Mouse (Mus musculus): ENCODE data around the gene Tcirg1. TPM values are rescaled to one million over a fixed set of nuclear protein-coding genes. Genes with fewer than 3 reads are reported as not detected.

Gene Tcirg1
- total and polyA plus RNA-seq, 2 experiments from 2014 or later = 14.1 to 37.5 TPM

GRCm38 (mm10) chr19:3890181-3890580 lies 16.8 kb downstream of the Tcirg1 start:
- H3K27ac ChIP-seq (ENCODE audit: low read depth, low read length) = no peak overlapping the region
- WGBS = 87% methylated on average over 8 of the region's 8 CpGs
- peak; percentile 59 for TF ChIP-seq CTCF (IDR thresholded peaks at IDR 0.05)
- no peaks in the 10 kb centered on the region for H3K27me3 ChIP-seq (ENCODE audit: insufficient read depth, low read length)
- no peak for ATAC-seq (ENCODE audit: low FRiP score)
- H3K4me1 ChIP-seq (ENCODE audit: insufficient read depth, low read length) = no peaks in the 10 kb centered on the region
- H3K9me3 ChIP-seq (ENCODE audit: low read length) = no peaks in the 10 kb centered on the region
- H3K9ac ChIP-seq (replicated peaks; ENCODE audit: low read length, poor library complexity, severe bottlenecking) = no peak overlapping the region
- no peak overlapping the region for H3K4me2 ChIP-seq (ENCODE audit: low read depth, low read length, poor library complexity, severe bottlenecking)
- peaks cover 63% of the 10 kb centered on the region for H3K36me3 ChIP-seq (ENCODE audit: insufficient read depth, low read length)
- H3K4me3 ChIP-seq (ENCODE audit: low read depth, low read length) = no peak overlapping the region
- peak; percentile 22 for DNase-seq (ENCODE audit: low spot score)

DNA sequence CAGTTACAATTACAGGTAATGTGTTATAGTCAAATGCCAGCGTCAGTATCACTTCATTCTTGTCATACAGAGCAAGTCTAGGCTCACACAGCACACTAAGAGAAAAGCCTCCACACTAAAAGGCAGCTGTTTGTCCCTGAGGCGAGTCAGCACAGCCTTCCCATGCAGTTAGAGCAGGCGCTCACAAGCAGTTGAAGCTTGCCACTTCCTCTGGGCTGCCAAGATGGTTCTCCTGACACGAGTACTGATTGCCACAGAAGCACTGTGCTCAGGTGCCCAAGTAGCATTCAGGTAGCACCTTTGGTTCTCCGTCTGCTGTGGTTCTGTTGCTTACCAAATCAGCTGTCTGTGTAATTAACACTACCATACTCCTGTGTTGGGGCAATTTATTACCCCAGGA lies 17.8 kb downstream of the Tcirg1 start:
- WGBS = 91% methylated on average over 5 of the region's 5 CpGs

DNA sequence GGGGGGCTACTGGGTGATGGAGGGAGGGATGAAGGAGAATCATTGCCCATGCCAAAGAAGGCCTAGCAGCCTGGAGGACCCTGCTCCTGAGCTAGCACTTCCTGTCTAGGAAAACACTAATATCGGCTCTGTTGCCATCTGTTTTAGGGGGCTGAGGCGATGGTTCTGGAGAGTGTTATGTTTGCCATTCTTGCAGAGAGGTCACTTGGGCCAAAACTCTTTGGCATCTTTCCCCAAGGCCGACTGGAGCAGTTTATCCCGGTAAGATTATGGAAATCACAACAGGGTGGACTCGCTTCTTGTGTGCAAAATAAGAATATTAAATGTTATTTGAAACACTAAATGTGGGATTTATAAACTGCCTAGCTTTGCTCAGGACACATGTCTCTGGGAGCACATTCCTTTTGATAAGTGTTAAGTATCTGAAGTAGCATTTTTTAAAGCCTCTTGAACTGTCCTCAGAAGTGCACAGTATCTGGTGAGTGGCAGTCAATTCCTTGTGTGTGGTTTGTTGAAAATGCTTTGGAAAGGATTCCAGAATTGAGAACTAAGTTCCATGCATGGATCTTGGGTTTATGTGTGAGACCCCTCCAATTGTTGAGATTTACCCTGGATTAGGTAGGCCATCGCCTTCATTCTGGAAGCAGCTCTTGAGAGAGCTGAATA lies 22.5 kb downstream of the Tcirg1 start:
- H3K27me3 ChIP-seq (ENCODE audit: insufficient read depth, low read length) = no peaks in the 10 kb centered on the region
- H3K4me1 ChIP-seq (ENCODE audit: insufficient read depth, low read length) = 0 out of 2 replicates have a peak, but pooled peaks cover 3% of the 10 kb centered on the region
- ATAC-seq (ENCODE audit: low FRiP score) (no peak), DNase-seq (ENCODE audit: low spot score) (no peak)
- no peak overlapping the region for H3K27ac ChIP-seq (ENCODE audit: low read depth, low read length)
- H3K36me3 ChIP-seq (ENCODE audit: insufficient read depth, low read length) = peaks cover 28% of the 10 kb centered on the region
- H3K9ac ChIP-seq (replicated peaks; ENCODE audit: low read length, poor library complexity, severe bottlenecking) = no peak overlapping the region
- no peak overlapping the region for H3K4me2 ChIP-seq (ENCODE audit: low read depth, low read length, poor library complexity, severe bottlenecking)
- no peaks in the 10 kb centered on the region for H3K9me3 ChIP-seq (ENCODE audit: low read length)
- no peak for TF ChIP-seq CTCF (IDR thresholded peaks at IDR 0.05)
- 76% methylated on average over 6 of the region's 6 CpGs for WGBS
- no peak overlapping the region for H3K4me3 ChIP-seq (ENCODE audit: low read depth, low read length)

More for the DNA sequence above, 17.8 kb downstream of the Tcirg1 start:
- Histone ChIP-seq H3K27ac (ENCODE audit: low read depth, low read length) (no peak overlapping the region), H3K4me3 (ENCODE audit: low read depth, low read length) (no peak overlapping the region), H3K9ac (replicated peaks; ENCODE audit: low read length, poor library complexity, severe bottlenecking) (no peak overlapping the region), H3K36me3 (ENCODE audit: insufficient read depth, low read length) (peaks cover 61% of the 10 kb centered on the region), H3K9me3 (ENCODE audit: low read length) (no peaks in the 10 kb centered on the region), H3K4me1 (ENCODE audit: insufficient read depth, low read length) (no peaks in the 10 kb centered on the region), H3K27me3 (ENCODE audit: insufficient read depth, low read length) (no peaks in the 10 kb centered on the region), H3K4me2 (ENCODE audit: low read depth, low read length, poor library complexity, severe bottlenecking) (no peak overlapping the region)
- ATAC-seq (ENCODE audit: low FRiP score) (no peak), DNase-seq (ENCODE audit: low spot score) (no peak)
- TF ChIP-seq CTCF (IDR thresholded peaks at IDR 0.05) = no peak

- Histone ChIP-seq H3K4me3 (ENCODE audit: low read depth, low read length) (no peak overlapping the region), H3K4me1 (ENCODE audit: insufficient read depth, low read length) (0 out of 2 replicates have a peak, but pooled peaks cover 3% of the 10 kb centered on the region), H3K36me3 (ENCODE audit: insufficient read depth, low read length) (peaks cover 24% of the 10 kb centered on the region), H3K27ac (ENCODE audit: low read depth, low read length) (no peak overlapping the region), H3K27me3 (ENCODE audit: insufficient read depth, low read length) (no peaks in the 10 kb centered on the region), H3K9ac (replicated peaks; ENCODE audit: low read length, poor library complexity, severe bottlenecking) (no peak overlapping the region), H3K9me3 (ENCODE audit: low read length) (no peaks in the 10 kb centered on the region), H3K4me2 (ENCODE audit: low read depth, low read length, poor library complexity, severe bottlenecking) (no peak overlapping the region)
- ATAC-seq (ENCODE audit: low FRiP score) = no peak
- WGBS = 61% methylated on average over 4 of the region's 4 CpGs
- no peak for DNase-seq (ENCODE audit: low spot score)
- no peak for TF ChIP-seq CTCF (IDR thresholded peaks at IDR 0.05)
Observed at GRCm38 (mm10) chr19:3882214-3882613, 24.7 kb downstream of the Tcirg1 start.

GRCm38 (mm10) chr19:3880054-3880848 lies 26.7 kb downstream of the Tcirg1 start:
- Histone ChIP-seq H3K9me3 (ENCODE audit: low read length) (no peaks in the 10 kb centered on the region), H3K36me3 (ENCODE audit: insufficient read depth, low read length) (peaks cover 17% of the 10 kb centered on the region; the same call in 1 of the 2 replicates), H3K4me3 (ENCODE audit: low read depth, low read length) (no peak overlapping the region), H3K4me2 (ENCODE audit: low read depth, low read length, poor library complexity, severe bottlenecking) (no peak overlapping the region), H3K27ac (ENCODE audit: low read depth, low read length) (no peak overlapping the region), H3K4me1 (ENCODE audit: insufficient read depth, low read length) (0 out of 2 replicates have a peak, but pooled peaks cover 3% of the 10 kb centered on the region), H3K9ac (replicated peaks; ENCODE audit: low read length, poor library complexity, severe bottlenecking) (no peak overlapping the region), H3K27me3 (ENCODE audit: insufficient read depth, low read length) (no peaks in the 10 kb centered on the region)
- no peak for ATAC-seq (ENCODE audit: low FRiP score)
- TF ChIP-seq CTCF (IDR thresholded peaks at IDR 0.05) = no peak
- WGBS = 97% methylated on average over 6 of the region's 6 CpGs
- DNase-seq (ENCODE audit: low spot score) = no peak

DNA sequence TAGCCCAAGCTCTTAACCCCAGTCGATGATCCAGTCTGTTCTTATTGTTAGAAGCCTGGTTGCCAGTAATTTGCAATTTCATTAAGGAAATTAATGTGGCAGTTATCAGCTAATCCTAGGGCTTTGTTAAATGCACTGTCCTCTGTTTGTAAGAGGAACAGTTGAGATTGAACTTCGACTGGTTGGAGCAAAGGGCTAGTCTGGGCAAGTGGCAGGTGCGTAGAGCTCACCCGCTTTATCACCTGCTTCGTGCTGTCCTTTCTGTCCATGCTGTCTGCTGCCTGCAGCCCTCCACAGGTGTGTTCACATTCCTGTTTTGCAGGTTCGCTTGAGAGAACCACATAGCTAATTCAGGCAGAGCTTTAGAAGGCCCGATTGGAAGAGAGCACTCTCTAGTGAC lies 31.9 kb downstream of the Tcirg1 start:
- ATAC-seq (ENCODE audit: low FRiP score) = no peak
- TF ChIP-seq CTCF (IDR thresholded peaks at IDR 0.05) = no peak
- Histone ChIP-seq H3K9ac (replicated peaks; ENCODE audit: low read length, poor library complexity, severe bottlenecking) (no peak overlapping the region), H3K27me3 (ENCODE audit: insufficient read depth, low read length) (no peaks in the 10 kb centered on the region), H3K4me3 (ENCODE audit: low read depth, low read length) (no peak overlapping the region), H3K36me3 (ENCODE audit: insufficient read depth, low read length) (peaks cover 10% of the 10 kb centered on the region; the same call in 1 of the 2 replicates), H3K27ac (ENCODE audit: low read depth, low read length) (no peak overlapping the region), H3K4me1 (ENCODE audit: insufficient read depth, low read length) (no peaks in the 10 kb centered on the region), H3K9me3 (ENCODE audit: low read length) (no peaks in the 10 kb centered on the region), H3K4me2 (ENCODE audit: low read depth, low read length, poor library complexity, severe bottlenecking) (no peak overlapping the region)
- no peak for DNase-seq (ENCODE audit: low spot score)
- WGBS = 86% methylated on average over 7 of the region's 7 CpGs

Data from midbrain, postnatal 0 days (tissue).